Mouse (Mus musculus): Measurements from ENCODE around the gene Ncl. TPM values are rescaled to one million over a fixed set of nuclear protein-coding genes. Genes with fewer than 3 reads are reported as not detected.

Ncl gene
- polyA plus RNA-seq, 1 experiment from 2014 or later, result 139 TPM

GRCm38 (mm10) chr1:86350576-86350975 lies 8.6 kb downstream of the Ncl start:
- 92% methylated on average over 8 of the region's 8 CpGs for WGBS
- Histone ChIP-seq H3K27me3 (replicated peaks; ENCODE audit: insufficient read depth, low read length) (no peaks in the 10 kb centered on the region), H3K4me3 (ENCODE audit: low read depth, low read length) (no peak overlapping the region), H3K4me2 (replicated peaks; ENCODE audit: low read depth, low read length) (no peak overlapping the region), H3K27ac (ENCODE audit: low read length) (no peak overlapping the region), H3K9me3 (ENCODE audit: low read length) (no peaks in the 10 kb centered on the region), H3K36me3 (ENCODE audit: insufficient read depth, low read length) (peaks cover 35% of the 10 kb centered on the region; the same call in 1 of the 2 replicates), H3K9ac (replicated peaks; ENCODE audit: low read depth) (no peak overlapping the region), H3K4me1 (ENCODE audit: insufficient read depth, low read depth, low read length) (no peaks in the 10 kb centered on the region)
- no peak for DNase-seq (ENCODE audit: low spot score)
- TF ChIP-seq EP300 (IDR thresholded peaks at IDR 0.05), result no peak
- no peak for TF ChIP-seq CTCF (IDR thresholded peaks at IDR 0.05)
- no peak for ATAC-seq

- no peak for TF ChIP-seq CTCF (IDR thresholded peaks at IDR 0.05)
- no peak for TF ChIP-seq EP300 (IDR thresholded peaks at IDR 0.05)
- H3K9me3 ChIP-seq (ENCODE audit: low read length), result no peaks in the 10 kb centered on the region
Observed at GRCm38 (mm10) chr1:86349696-86350095, 9.5 kb downstream of the Ncl start.

GRCm38 (mm10) chr1:86349201-86349600 lies 10.0 kb downstream of the Ncl start:
- DNase-seq (ENCODE audit: low spot score), result no peak
- Histone ChIP-seq H3K27ac (ENCODE audit: low read length) (no peak overlapping the region), H3K36me3 (ENCODE audit: insufficient read depth, low read length) (peaks cover 28% of the 10 kb centered on the region; the same call in 1 of the 2 replicates), H3K4me2 (replicated peaks; ENCODE audit: low read depth, low read length) (no peak overlapping the region), H3K9me3 (ENCODE audit: low read length) (no peaks in the 10 kb centered on the region), H3K4me1 (ENCODE audit: insufficient read depth, low read depth, low read length) (no peaks in the 10 kb centered on the region), H3K9ac (replicated peaks; ENCODE audit: low read depth) (no peak overlapping the region), H3K27me3 (replicated peaks; ENCODE audit: insufficient read depth, low read length) (no peaks in the 10 kb centered on the region), H3K4me3 (ENCODE audit: low read depth, low read length) (no peak overlapping the region)
- WGBS, result 94% methylated on average over 3 of the region's 3 CpGs
- no peak for ATAC-seq
- no peak for TF ChIP-seq EP300 (IDR thresholded peaks at IDR 0.05)
- no peak for TF ChIP-seq CTCF (IDR thresholded peaks at IDR 0.05)

More at GRCm38 (mm10) chr1:86349696-86350095, 9.5 kb downstream of the Ncl start:
- ATAC-seq, result no peak
- H3K4me3 ChIP-seq (ENCODE audit: low read depth, low read length), result no peak overlapping the region
- H3K27me3 ChIP-seq (replicated peaks; ENCODE audit: insufficient read depth, low read length), result no peaks in the 10 kb centered on the region
- DNase-seq (ENCODE audit: low spot score), result no peak
- WGBS, result 97% methylated on average over 1 of the region's 1 CpGs
- no peak overlapping the region for H3K27ac ChIP-seq (ENCODE audit: low read length)
- no peaks in the 10 kb centered on the region for H3K4me1 ChIP-seq (ENCODE audit: insufficient read depth, low read depth, low read length)
- H3K4me2 ChIP-seq (replicated peaks; ENCODE audit: low read depth, low read length), result no peak overlapping the region
- peaks cover 32% of the 10 kb centered on the region; the same call in 1 of the 2 replicates for H3K36me3 ChIP-seq (ENCODE audit: insufficient read depth, low read length)
- H3K9ac ChIP-seq (replicated peaks; ENCODE audit: low read depth), result no peak overlapping the region

GRCm38 (mm10) chr1:86348801-86349200 lies 10.4 kb downstream of the Ncl start:
- H3K9ac ChIP-seq (replicated peaks; ENCODE audit: low read depth), result no peak overlapping the region
- WGBS, result 70% methylated on average over 4 of the region's 4 CpGs
- H3K27ac ChIP-seq (ENCODE audit: low read length), result no peak overlapping the region
- no peaks in the 10 kb centered on the region for H3K9me3 ChIP-seq (ENCODE audit: low read length)
- H3K4me2 ChIP-seq (replicated peaks; ENCODE audit: low read depth, low read length), result no peak overlapping the region
- H3K27me3 ChIP-seq (replicated peaks; ENCODE audit: insufficient read depth, low read length), result no peaks in the 10 kb centered on the region
- no peak overlapping the region for H3K4me3 ChIP-seq (ENCODE audit: low read depth, low read length)
- peaks cover 24% of the 10 kb centered on the region; the same call in 1 of the 2 replicates for H3K36me3 ChIP-seq (ENCODE audit: insufficient read depth, low read length)
- ATAC-seq (no peak), DNase-seq (ENCODE audit: low spot score) (no peak)
- no peaks in the 10 kb centered on the region for H3K4me1 ChIP-seq (ENCODE audit: insufficient read depth, low read depth, low read length)
- TF ChIP-seq CTCF (IDR thresholded peaks at IDR 0.05), result peak; percentile 31; the same call in 1 of the 2 replicates
- no peak for TF ChIP-seq EP300 (IDR thresholded peaks at IDR 0.05)

- Histone ChIP-seq H3K9ac (replicated peaks; ENCODE audit: low read depth) (no peak overlapping the region), H3K4me1 (ENCODE audit: insufficient read depth, low read depth, low read length) (no peaks in the 10 kb centered on the region), H3K4me3 (ENCODE audit: low read depth, low read length) (no peak overlapping the region), H3K4me2 (replicated peaks; ENCODE audit: low read depth, low read length) (no peak overlapping the region), H3K27me3 (replicated peaks; ENCODE audit: insufficient read depth, low read length) (no peaks in the 10 kb centered on the region), H3K27ac (ENCODE audit: low read length) (no peak overlapping the region), H3K36me3 (ENCODE audit: insufficient read depth, low read length) (peaks cover 24% of the 10 kb centered on the region; the same call in 1 of the 2 replicates), H3K9me3 (ENCODE audit: low read length) (no peaks in the 10 kb centered on the region)
- DNase-seq (ENCODE audit: low spot score) (no peak), ATAC-seq (no peak)
- TF ChIP-seq EP300 (IDR thresholded peaks at IDR 0.05), result no peak
- no peak for TF ChIP-seq CTCF (IDR thresholded peaks at IDR 0.05)
- 33% methylated on average over 1 of the region's 1 CpGs for WGBS
Observed at GRCm38 (mm10) chr1:86348083-86348482, 11.1 kb downstream of the Ncl start.

- DNase-seq (ENCODE audit: low spot score), result no peak
- peaks cover 21% of the 10 kb centered on the region; the same call in 1 of the 2 replicates for H3K36me3 ChIP-seq (ENCODE audit: insufficient read depth, low read length)
- H3K27me3 ChIP-seq (replicated peaks; ENCODE audit: insufficient read depth, low read length), result no peaks in the 10 kb centered on the region
- no peak overlapping the region for H3K27ac ChIP-seq (ENCODE audit: low read length)
- TF ChIP-seq EP300 (IDR thresholded peaks at IDR 0.05), result no peak
- TF ChIP-seq CTCF (IDR thresholded peaks at IDR 0.05), result no peak
- H3K9me3 ChIP-seq (ENCODE audit: low read length), result no peaks in the 10 kb centered on the region
- no peak for ATAC-seq
- no peaks in the 10 kb centered on the region for H3K4me1 ChIP-seq (ENCODE audit: insufficient read depth, low read depth, low read length)
- no peak overlapping the region for H3K4me3 ChIP-seq (ENCODE audit: low read depth, low read length)
- no peak overlapping the region for H3K9ac ChIP-seq (replicated peaks; ENCODE audit: low read depth)
- 43% methylated on average over 1 of the region's 1 CpGs for WGBS
- H3K4me2 ChIP-seq (replicated peaks; ENCODE audit: low read depth, low read length), result no peak overlapping the region
Observed at GRCm38 (mm10) chr1:86347716-86348045, 11.5 kb downstream of the Ncl start.
